Mouse (Mus musculus): ENCODE results near the gene Art4.

DNA sequence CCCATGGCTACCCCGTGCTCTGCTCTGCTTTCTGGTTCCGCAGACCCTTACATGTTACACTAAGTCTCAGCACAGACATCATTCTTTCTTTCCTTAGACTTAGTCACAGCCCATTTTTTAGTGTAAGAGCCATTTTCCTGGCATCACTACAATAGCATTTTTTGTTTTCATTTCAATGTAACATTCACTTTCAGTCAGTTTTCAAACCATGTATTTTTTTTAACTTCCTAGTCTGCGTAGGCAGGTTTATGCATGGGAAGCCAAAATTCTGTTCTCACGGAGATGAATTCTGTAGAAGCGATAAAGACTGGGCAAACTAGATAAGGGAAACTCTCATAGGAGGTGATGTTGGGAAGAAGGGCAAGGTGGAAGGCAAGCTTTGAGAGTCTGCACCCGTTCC, 32.0 kb upstream of the Art4 start:
- TF ChIP-seq CEBPB (IDR thresholded peaks at IDR 0.05; ENCODE audit: insufficient read depth, poor library complexity, severe bottlenecking) (no peak), POLR2A (IDR thresholded peaks at IDR 0.05; ENCODE audit: insufficient read length, low read depth) (no peak), USF1 (IDR thresholded peaks at IDR 0.05; ENCODE audit: low read depth) (no peak), TCF12 (IDR thresholded peaks at IDR 0.05; ENCODE audit: insufficient read depth, poor library complexity, severe bottlenecking) (no peak), POLR2AphosphoS2 (IDR thresholded peaks at IDR 0.05; ENCODE audit: insufficient read length, low read depth) (no peak), REST (IDR thresholded peaks at IDR 0.05; ENCODE audit: insufficient read depth, insufficient read length) (no peak), MAX (IDR thresholded peaks at IDR 0.05; ENCODE audit: low read depth) (no peak), SRF (IDR thresholded peaks at IDR 0.05; ENCODE audit: control insufficient read depth, insufficient read length, low read depth) (no peak)

Data from myocyte (in vitro differentiated cells).